Mouse (Mus musculus): ENCODE results near the gene Kpna6. TPM values are rescaled to one million over a fixed set of nuclear protein-coding genes. Genes with fewer than 3 reads are reported as not detected.

The Kpna6 gene
- polyA plus RNA-seq, 1 experiment from 2014 or later = 15.8 TPM

GRCm38 (mm10) chr4:129622803-129623535, 49.6 kb downstream of the Kpna6 start:
- peak overlapping the region; percentile 83 for H3K9ac ChIP-seq
- peak overlapping the region; percentile 93 for H3K27ac ChIP-seq
- peak overlapping the region; percentile 59 for H3K4me3 ChIP-seq
- no peaks in the 10 kb centered on the region for H3K9me3 ChIP-seq (replicated peaks)
- no peaks in the 10 kb centered on the region for H3K27me3 ChIP-seq
- peak overlapping the region; percentile 82 for H3K4me2 ChIP-seq
- peaks cover 32% of the 10 kb centered on the region for H3K36me3 ChIP-seq (ENCODE audit: poor library complexity, severe bottlenecking)
- H3K4me1 ChIP-seq = peaks cover 52% of the 10 kb centered on the region
- ATAC-seq = no peak
- 23% methylated on average over 8 of the region's 8 CpGs for WGBS

- peak overlapping the region; percentile 93; the same call in 1 of the 2 replicates for H3K27ac ChIP-seq
- H3K4me2 ChIP-seq = peak overlapping the region; percentile 82
- H3K36me3 ChIP-seq (ENCODE audit: poor library complexity, severe bottlenecking) = peaks cover 25% of the 10 kb centered on the region
- H3K9me3 ChIP-seq (replicated peaks) = no peaks in the 10 kb centered on the region
- no peak for ATAC-seq
- peaks cover 56% of the 10 kb centered on the region for H3K4me1 ChIP-seq
- peak overlapping the region; percentile 83 for H3K9ac ChIP-seq
- no peaks in the 10 kb centered on the region for H3K27me3 ChIP-seq
- H3K4me3 ChIP-seq = peak overlapping the region; percentile 59
- WGBS = 76% methylated on average over 11 of the region's 11 CpGs
Measured at GRCm38 (mm10) chr4:129622120-129622802, 50.3 kb downstream of the Kpna6 start.

GRCm38 (mm10) chr4:129621283-129621841, 51.2 kb downstream of the Kpna6 start:
- no peak for ATAC-seq
- Histone ChIP-seq H3K27me3 (no peaks in the 10 kb centered on the region), H3K4me1 (peaks cover 56% of the 10 kb centered on the region), H3K4me3 (no peak overlapping the region), H3K27ac (no peak overlapping the region), H3K4me2 (no peak overlapping the region), H3K9me3 (replicated peaks) (no peaks in the 10 kb centered on the region), H3K9ac (0 out of 2 replicates have a peak overlapping the region, but pooled peaks have one; percentile 6), H3K36me3 (ENCODE audit: poor library complexity, severe bottlenecking) (peaks cover 25% of the 10 kb centered on the region)
- 88% methylated on average over 8 of the region's 8 CpGs for WGBS

GRCm38 (mm10) chr4:129620419-129621282, 51.9 kb downstream of the Kpna6 start:
- Histone ChIP-seq H3K4me2 (no peak overlapping the region), H3K4me3 (no peak overlapping the region), H3K27ac (no peak overlapping the region), H3K27me3 (no peaks in the 10 kb centered on the region), H3K36me3 (ENCODE audit: poor library complexity, severe bottlenecking) (peaks cover 24% of the 10 kb centered on the region), H3K9ac (0 out of 2 replicates have a peak overlapping the region, but pooled peaks have one; percentile 6), H3K9me3 (replicated peaks) (no peaks in the 10 kb centered on the region), H3K4me1 (peaks cover 50% of the 10 kb centered on the region)
- WGBS = 93% methylated on average over 11 of the region's 11 CpGs
- no peak for ATAC-seq

- H3K4me2 ChIP-seq = peak within 1 kb of the TSS; percentile 89
- H3K27me3 ChIP-seq = no peaks in the 10 kb centered on the region
- H3K4me1 ChIP-seq = peaks cover 37% of the 10 kb centered on the region
- peak within 1 kb of the TSS; percentile 93 for H3K9ac ChIP-seq
- H3K36me3 ChIP-seq (ENCODE audit: poor library complexity, severe bottlenecking) = peaks cover 24% of the 10 kb centered on the region
- ATAC-seq = peak; percentile 91
- WGBS = 5% methylated on average over 44 of the region's 44 CpGs
- H3K4me3 ChIP-seq = peak within 1 kb of the TSS; percentile 64
- peak within 1 kb of the TSS; percentile 85 for H3K27ac ChIP-seq
- no peaks in the 10 kb centered on the region for H3K9me3 ChIP-seq (replicated peaks)
Measured at GRCm38 (mm10) chr4:129618786-129619691, 53.5 kb downstream of the Kpna6 start, which contains the start of gene Iqcc. Gene Iqcc (minus strand): TSS chr4:129619099.

- no peaks in the 10 kb centered on the region for H3K9me3 ChIP-seq (replicated peaks)
- WGBS = 93% methylated on average over 5 of the region's 5 CpGs
- peak overlapping the region; percentile 89 for H3K4me2 ChIP-seq
- H3K4me3 ChIP-seq = peak overlapping the region; percentile 64
- peaks cover 35% of the 10 kb centered on the region for H3K4me1 ChIP-seq
- H3K36me3 ChIP-seq (ENCODE audit: poor library complexity, severe bottlenecking) = peaks cover 24% of the 10 kb centered on the region
- peak overlapping the region; percentile 93 for H3K9ac ChIP-seq
- H3K27ac ChIP-seq = no peak overlapping the region
- no peak for ATAC-seq
- H3K27me3 ChIP-seq = no peaks in the 10 kb centered on the region
Measured at GRCm38 (mm10) chr4:129618031-129618430, 54.5 kb downstream of the Kpna6 start.

- H3K36me3 ChIP-seq (ENCODE audit: poor library complexity, severe bottlenecking) = peaks cover 24% of the 10 kb centered on the region
- 97% methylated on average over 7 of the region's 7 CpGs for WGBS
- no peaks in the 10 kb centered on the region for H3K27me3 ChIP-seq
- no peak for ATAC-seq
- no peak overlapping the region for H3K27ac ChIP-seq
- no peaks in the 10 kb centered on the region for H3K9me3 ChIP-seq (replicated peaks)
- no peak overlapping the region for H3K4me2 ChIP-seq
- no peak overlapping the region; the same call in 1 of the 2 replicates for H3K9ac ChIP-seq
- H3K4me3 ChIP-seq = no peak overlapping the region
- peaks cover 27% of the 10 kb centered on the region for H3K4me1 ChIP-seq
Measured at GRCm38 (mm10) chr4:129617121-129617641, 55.4 kb downstream of the Kpna6 start.

- Histone ChIP-seq H3K4me1 (peaks cover 22% of the 10 kb centered on the region), H3K9ac (no peak overlapping the region; the same call in 1 of the 2 replicates), H3K36me3 (ENCODE audit: poor library complexity, severe bottlenecking) (peaks cover 24% of the 10 kb centered on the region), H3K4me2 (no peak overlapping the region), H3K27me3 (no peaks in the 10 kb centered on the region), H3K27ac (no peak overlapping the region), H3K9me3 (replicated peaks) (no peaks in the 10 kb centered on the region), H3K4me3 (no peak overlapping the region)
- ATAC-seq = no peak
- WGBS = 95% methylated on average over 3 of the region's 3 CpGs
Measured at GRCm38 (mm10) chr4:129616631-129617030, 55.9 kb downstream of the Kpna6 start.

- 88% methylated on average over 9 of the region's 9 CpGs for WGBS
- Histone ChIP-seq H3K36me3 (ENCODE audit: poor library complexity, severe bottlenecking) (peaks cover 24% of the 10 kb centered on the region), H3K4me2 (no peak overlapping the region), H3K9me3 (replicated peaks) (no peaks in the 10 kb centered on the region), H3K27ac (no peak overlapping the region), H3K4me1 (peaks cover 16% of the 10 kb centered on the region), H3K4me3 (no peak overlapping the region), H3K27me3 (no peaks in the 10 kb centered on the region), H3K9ac (no peak overlapping the region)
- ATAC-seq = no peak
Measured at GRCm38 (mm10) chr4:129615801-129616290, 56.7 kb downstream of the Kpna6 start.

GRCm38 (mm10) chr4:129614093-129614492, 58.5 kb downstream of the Kpna6 start, which contains the start of gene Dcdc2b:
Gene Dcdc2b (minus strand): TSS chr4:129614257.
- ATAC-seq = no peak
- Histone ChIP-seq H3K4me3 (no peak within 1 kb of the TSS), H3K9ac (no peak within 1 kb of the TSS; the same call in 1 of the 2 replicates), H3K36me3 (ENCODE audit: poor library complexity, severe bottlenecking) (peaks cover 28% of the 10 kb centered on the region), H3K4me1 (peaks cover 16% of the 10 kb centered on the region), H3K27me3 (no peaks in the 10 kb centered on the region), H3K4me2 (no peak within 1 kb of the TSS), H3K27ac (no peak within 1 kb of the TSS), H3K9me3 (replicated peaks) (no peaks in the 10 kb centered on the region)
- WGBS = 82% methylated on average over 6 of the region's 6 CpGs
